Mouse (Mus musculus): ENCODE measurements around the gene Grasp.

GRCm38 (mm10) chr15:101258420-101258819, 34.4 kb downstream of the Grasp start:
- TF ChIP-seq GATA1 (IDR thresholded peaks at IDR 0.05; ENCODE audit: low read length) (no peak), TAL1 (IDR thresholded peaks at IDR 0.05; ENCODE audit: low read length) (no peak)

Measured in erythroblast, embryonic 14.5 days (primary cell).